Mouse (Mus musculus) spleen, postnatal 36 days (tissue): ENCODE data around the gene Rab30.
A peak's percentile ranks its signal among the peaks of the same experiment; 100 is the strongest.

Experiments used
- DNase-seq, 2 experiments: peaks; one replicate each; pipeline ENCODE4 v3.0.0; 2022; ENCODE audit warnings: low spot score in 2 of 2, mixed read lengths in 1 of 2

Gene Rab30

GRCm38 (mm10) chr7:92842254-92842653, 100.9 kb downstream of the Rab30 start:
- no peak for DNase-seq

- DNase-seq: no peak
Measured at GRCm38 (mm10) chr7:92848246-92848645, 106.8 kb downstream of the Rab30 start.

GRCm38 (mm10) chr7:92866526-92866925, 125.1 kb downstream of the Rab30 start:
- peak in 1 of 2 experiments; percentile 46 for DNase-seq

- no peak for DNase-seq
Measured at GRCm38 (mm10) chr7:92870161-92870560, 128.8 kb downstream of the Rab30 start.

GRCm38 (mm10) chr7:92871596-92871995, 130.2 kb downstream of the Rab30 start:
- DNase-seq: no peak

GRCm38 (mm10) chr7:92874116-92874675, 132.8 kb downstream of the Rab30 start, which contains the start of the genes Ddias and Prcp:
TSS of gene Ddias (minus strand) at chr7:92874247.
TSS of gene Prcp (plus strand) at chr7:92874470.
- DNase-seq: peak; percentile 88 to 91

- DNase-seq: peak; percentile 95 to 96
Measured at GRCm38 (mm10) chr7:92874761-92875408, 133.5 kb downstream of the Rab30 start.

GRCm38 (mm10) chr7:92876066-92876465, 134.7 kb downstream of the Rab30 start:
- DNase-seq: no peak

GRCm38 (mm10) chr7:92876538-92876937, 135.1 kb downstream of the Rab30 start:
- peak; percentile 12 to 23 for DNase-seq

GRCm38 (mm10) chr7:92878575-92879285, 137.3 kb downstream of the Rab30 start:
- peak; percentile 69 to 71 for DNase-seq

- DNase-seq: no peak
Measured at GRCm38 (mm10) chr7:92883850-92884716, 142.7 kb downstream of the Rab30 start.

- no peak for DNase-seq
Measured at GRCm38 (mm10) chr7:92884998-92885660, 143.7 kb downstream of the Rab30 start.

GRCm38 (mm10) chr7:92886801-92887200, 145.4 kb downstream of the Rab30 start:
- DNase-seq: no peak

GRCm38 (mm10) chr7:92887230-92887629, 145.8 kb downstream of the Rab30 start:
- no peak for DNase-seq

- DNase-seq: no peak
Measured at GRCm38 (mm10) chr7:92890211-92890610, 148.8 kb downstream of the Rab30 start.

GRCm38 (mm10) chr7:92890618-92891230, 149.3 kb downstream of the Rab30 start:
- no peak for DNase-seq

- DNase-seq: no peak
Measured at GRCm38 (mm10) chr7:92893478-92893877, 152.1 kb downstream of the Rab30 start.
